Mouse (Mus musculus) intestine, embryonic 15.5 days (tissue): ENCODE data around the gene Dnajb8. TPM values are rescaled to one million over a fixed set of nuclear protein-coding genes. Genes with fewer than 3 reads are reported as not detected.

Experiments
- ATAC-seq: fragments of 200-750 bp; cut with Nextera tagmentation; 2 replicates; pipeline ENCODE4 v1.8.0; 2017; ENCODE audit warnings: moderate TSS enrichment, moderate library complexity
- H3K27ac ChIP-seq: fragments of 300-500 bp; sonication (generic); 2 replicates; pipeline ENCODE4 v1.5.1; 2015; ENCODE audit warnings: mild to moderate bottlenecking, inconsistent platforms
- H3K27me3 ChIP-seq: fragments of 300-500 bp; sonication (generic); replicated peaks from 2 replicates; pipeline ENCODE4 v1.6.1; 2015; ENCODE audit warnings: inconsistent platforms
- H3K36me3 ChIP-seq: fragments of 300-500 bp; sonication (generic); 2 replicates; pipeline ENCODE4 v1.6.1; 2015; ENCODE audit warnings: inconsistent platforms
- H3K4me1 ChIP-seq: fragments of 300-500 bp; sonication (generic); replicated peaks from 2 replicates; pipeline ENCODE4 v1.6.1; 2015; ENCODE audit warnings: inconsistent platforms
- H3K4me2 ChIP-seq: fragments of 300-500 bp; sonication (generic); replicated peaks from 2 replicates; pipeline ENCODE4 v1.6.1; 2015; ENCODE audit warnings: mild to moderate bottlenecking, inconsistent platforms
- H3K4me3 ChIP-seq: fragments of 300-500 bp; sonication (generic); replicated peaks from 2 replicates; pipeline ENCODE4 v1.5.1; 2015; ENCODE audit warnings: inconsistent platforms
- H3K9ac ChIP-seq: fragments of 300-500 bp; sonication (generic); 2 replicates; pipeline ENCODE4 v1.6.1; 2015; ENCODE audit warnings: inconsistent platforms
- H3K9me3 ChIP-seq: fragments of 300-500 bp; sonication (generic); 2 replicates; pipeline ENCODE4 v1.6.1; 2016; ENCODE audit warnings: inconsistent platforms
- WGBS: fragments of 180-500 bp; shearing (Covaris S2); methylation state at CpG from one replicate; pipeline ENCODE4 v1.1.7; 2015; 5-methylcytosine and 5-hydroxymethylcytosine counted together
- polyA plus RNA-seq: library from polyadenylated mRNA; unstranded; fragments of >200 nt; fragmentation: Nextera tagmentation; extraction: Ambion mirVana; gene quantifications from 2 replicates; pipeline ENCODE4 v1.2.1, GENCODE M21; 2015

Dnajb8 gene
- polyA plus RNA-seq, 1 experiment from 2014 or later, result not detected

GRCm38 (mm10) chr6:88194053-88194977 is 27.8 kb upstream of the Dnajb8 start:
- no peaks in the 10 kb centered on the region for H3K9me3 ChIP-seq
- peaks cover 50% of the 10 kb centered on the region for H3K4me1 ChIP-seq
- H3K27me3 ChIP-seq, result peaks cover 100% of the 10 kb centered on the region
- H3K27ac ChIP-seq, result no peak overlapping the region
- H3K4me3 ChIP-seq, result peak overlapping the region; percentile 36
- H3K9ac ChIP-seq, result peak overlapping the region; percentile 31; the same call in 1 of the 2 replicates
- peak overlapping the region; percentile 77 for H3K4me2 ChIP-seq
- H3K36me3 ChIP-seq, result no peaks in the 10 kb centered on the region
- WGBS, result 2% methylated on average over 58 of the region's 58 CpGs
- no peak for ATAC-seq

- Histone ChIP-seq H3K9ac (no peak overlapping the region), H3K4me2 (no peak overlapping the region), H3K27me3 (peaks cover 100% of the 10 kb centered on the region), H3K4me3 (no peak overlapping the region), H3K9me3 (no peaks in the 10 kb centered on the region), H3K27ac (no peak overlapping the region), H3K4me1 (peaks cover 51% of the 10 kb centered on the region), H3K36me3 (no peaks in the 10 kb centered on the region)
- 12% methylated on average over 7 of the region's 7 CpGs for WGBS
- no peak for ATAC-seq
These were observed 27.1 kb upstream of the Dnajb8 start for GRCm38 (mm10) chr6:88194978-88195325.

GRCm38 (mm10) chr6:88196054-88196732 is 25.9 kb upstream of the Dnajb8 start:
- H3K27ac ChIP-seq, result no peak overlapping the region
- no peaks in the 10 kb centered on the region for H3K9me3 ChIP-seq
- peaks cover 41% of the 10 kb centered on the region for H3K4me1 ChIP-seq
- H3K36me3 ChIP-seq, result no peaks in the 10 kb centered on the region
- peak overlapping the region; percentile 14; the same call in 1 of the 2 replicates for H3K9ac ChIP-seq
- WGBS, result 5% methylated on average over 33 of the region's 33 CpGs
- no peak for ATAC-seq
- H3K4me3 ChIP-seq, result peak overlapping the region; percentile 41
- peak overlapping the region; percentile 80 for H3K4me2 ChIP-seq
- H3K27me3 ChIP-seq, result peaks cover 100% of the 10 kb centered on the region

DNA sequence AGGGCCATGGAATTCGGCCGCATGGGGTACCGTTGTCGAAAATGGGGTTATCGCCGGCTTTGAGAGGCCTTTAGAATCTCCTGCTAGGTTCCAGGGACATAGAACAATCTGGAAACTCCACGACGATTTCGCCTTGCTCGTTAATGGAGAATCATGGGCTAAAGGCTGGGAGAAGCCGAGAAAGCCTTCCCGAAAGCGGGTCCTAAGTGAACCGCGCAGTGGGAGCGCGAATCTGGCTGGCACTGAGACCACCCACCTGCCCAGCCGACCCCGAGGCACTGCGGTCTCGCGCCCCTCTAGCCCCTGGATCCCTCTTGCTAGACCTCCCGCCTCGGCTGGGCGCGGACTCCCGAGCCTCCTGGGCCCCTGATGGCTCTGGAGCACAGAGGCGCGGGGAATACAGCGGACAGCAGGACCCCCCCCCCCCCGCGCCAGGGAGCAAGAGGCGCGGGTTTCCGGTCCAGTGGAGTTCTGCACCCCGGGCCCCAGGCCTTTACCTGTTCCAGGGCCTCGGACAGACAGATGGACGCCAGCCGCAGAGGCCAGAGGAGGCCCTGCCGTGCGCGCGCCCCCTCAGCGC is 25.2 kb upstream of the Dnajb8 start:
- no peaks in the 10 kb centered on the region for H3K9me3 ChIP-seq
- H3K4me3 ChIP-seq, result peak overlapping the region; percentile 41
- no peak overlapping the region for H3K27ac ChIP-seq
- no peaks in the 10 kb centered on the region for H3K36me3 ChIP-seq
- H3K27me3 ChIP-seq, result peaks cover 100% of the 10 kb centered on the region
- no peak for ATAC-seq
- peak overlapping the region; percentile 80 for H3K4me2 ChIP-seq
- H3K9ac ChIP-seq, result peak overlapping the region; percentile 28; the same call in 1 of the 2 replicates
- peaks cover 41% of the 10 kb centered on the region for H3K4me1 ChIP-seq
- under 1% methylated on average over 42 of the region's 44 CpGs for WGBS

GRCm38 (mm10) chr6:88197313-88198069 is 24.6 kb upstream of the Dnajb8 start:
- no peaks in the 10 kb centered on the region for H3K9me3 ChIP-seq
- H3K36me3 ChIP-seq, result no peaks in the 10 kb centered on the region
- H3K27me3 ChIP-seq, result peaks cover 100% of the 10 kb centered on the region
- ATAC-seq, result no peak
- peaks cover 41% of the 10 kb centered on the region for H3K4me1 ChIP-seq
- H3K9ac ChIP-seq, result peak overlapping the region; percentile 28
- peak overlapping the region; percentile 41 for H3K4me3 ChIP-seq
- H3K4me2 ChIP-seq, result peak overlapping the region; percentile 80
- H3K27ac ChIP-seq, result no peak overlapping the region
- WGBS, result 1% methylated on average over 39 of the region's 39 CpGs

- Histone ChIP-seq H3K9me3 (no peaks in the 10 kb centered on the region), H3K27me3 (peaks cover 97% of the 10 kb centered on the region), H3K9ac (peak overlapping the region; percentile 14; the same call in 1 of the 2 replicates), H3K4me1 (peaks cover 41% of the 10 kb centered on the region), H3K27ac (no peak overlapping the region), H3K4me2 (peak overlapping the region; percentile 80), H3K36me3 (no peaks in the 10 kb centered on the region), H3K4me3 (peak overlapping the region; percentile 41)
- WGBS, result under 1% methylated on average over 59 of the region's 62 CpGs
- peak; percentile 76 for ATAC-seq
These were observed 23.8 kb upstream of the Dnajb8 start for GRCm38 (mm10) chr6:88198070-88198940.

- Histone ChIP-seq H3K4me2 (peak overlapping the region; percentile 80), H3K4me1 (peaks cover 32% of the 10 kb centered on the region), H3K27ac (no peak overlapping the region), H3K4me3 (peak overlapping the region; percentile 41), H3K9me3 (no peaks in the 10 kb centered on the region), H3K36me3 (no peaks in the 10 kb centered on the region), H3K27me3 (peaks cover 97% of the 10 kb centered on the region), H3K9ac (0 out of 2 replicates have a peak overlapping the region, but pooled peaks have one; percentile 14)
- under 1% methylated on average over 39 of the region's 39 CpGs for WGBS
- ATAC-seq, result no peak
These were observed 22.9 kb upstream of the Dnajb8 start for GRCm38 (mm10) chr6:88199001-88199717.

DNA sequence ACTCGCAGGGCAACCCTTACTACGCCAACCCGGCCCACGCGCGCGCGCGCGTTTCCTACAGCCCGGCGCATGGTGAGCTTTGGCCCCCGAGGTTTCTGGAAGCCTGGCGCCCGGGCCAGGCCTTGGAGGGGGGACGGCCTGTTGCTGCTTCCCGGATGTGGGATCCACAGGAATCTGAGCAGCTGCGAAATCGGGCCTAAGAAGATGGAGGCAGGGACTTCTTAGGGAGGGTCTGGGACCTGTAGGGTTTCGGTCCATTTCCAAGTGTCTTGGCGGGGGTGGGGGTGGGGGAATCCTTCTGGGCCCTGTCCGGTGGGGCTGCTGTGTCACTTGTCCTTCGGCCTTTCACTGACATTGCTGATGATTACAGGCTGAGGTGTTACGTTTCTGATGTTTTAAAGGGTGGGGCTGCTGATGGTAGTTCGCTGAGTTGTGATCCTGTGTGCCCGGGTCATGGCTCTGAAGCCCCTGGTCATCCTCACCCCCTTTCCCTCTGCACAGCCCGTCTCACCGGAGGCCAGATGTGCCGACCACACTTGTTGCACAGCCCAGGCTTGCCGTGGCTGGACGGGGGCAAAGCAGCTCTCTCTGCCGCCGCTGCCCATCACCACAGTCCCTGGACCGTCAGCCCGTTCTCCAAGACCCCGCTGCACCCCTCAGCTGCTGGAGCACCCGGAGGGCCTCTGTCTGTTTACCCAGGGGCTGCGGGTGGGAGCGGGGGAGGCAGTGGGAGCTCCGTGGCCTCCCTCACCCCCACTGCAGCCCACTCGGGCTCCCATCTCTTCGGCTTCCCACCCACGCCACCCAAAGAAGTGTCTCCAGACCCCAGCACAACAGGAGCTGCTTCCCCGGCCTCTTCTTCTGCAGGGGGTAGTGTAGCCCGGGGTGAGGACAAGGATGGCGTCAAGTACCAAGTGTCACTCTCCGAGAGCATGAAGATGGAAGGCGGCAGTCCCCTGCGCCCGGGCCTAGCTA is 22.1 kb upstream of the Dnajb8 start:
- H3K9me3 ChIP-seq, result no peaks in the 10 kb centered on the region
- peak overlapping the region; percentile 41 for H3K4me3 ChIP-seq
- H3K9ac ChIP-seq, result no peak overlapping the region
- WGBS, result 5% methylated on average over 50 of the region's 50 CpGs
- peak overlapping the region; percentile 80 for H3K4me2 ChIP-seq
- H3K27me3 ChIP-seq, result peaks cover 97% of the 10 kb centered on the region
- no peak overlapping the region for H3K27ac ChIP-seq
- peaks cover 31% of the 10 kb centered on the region for H3K4me1 ChIP-seq
- H3K36me3 ChIP-seq, result no peaks in the 10 kb centered on the region
- no peak for ATAC-seq

DNA sequence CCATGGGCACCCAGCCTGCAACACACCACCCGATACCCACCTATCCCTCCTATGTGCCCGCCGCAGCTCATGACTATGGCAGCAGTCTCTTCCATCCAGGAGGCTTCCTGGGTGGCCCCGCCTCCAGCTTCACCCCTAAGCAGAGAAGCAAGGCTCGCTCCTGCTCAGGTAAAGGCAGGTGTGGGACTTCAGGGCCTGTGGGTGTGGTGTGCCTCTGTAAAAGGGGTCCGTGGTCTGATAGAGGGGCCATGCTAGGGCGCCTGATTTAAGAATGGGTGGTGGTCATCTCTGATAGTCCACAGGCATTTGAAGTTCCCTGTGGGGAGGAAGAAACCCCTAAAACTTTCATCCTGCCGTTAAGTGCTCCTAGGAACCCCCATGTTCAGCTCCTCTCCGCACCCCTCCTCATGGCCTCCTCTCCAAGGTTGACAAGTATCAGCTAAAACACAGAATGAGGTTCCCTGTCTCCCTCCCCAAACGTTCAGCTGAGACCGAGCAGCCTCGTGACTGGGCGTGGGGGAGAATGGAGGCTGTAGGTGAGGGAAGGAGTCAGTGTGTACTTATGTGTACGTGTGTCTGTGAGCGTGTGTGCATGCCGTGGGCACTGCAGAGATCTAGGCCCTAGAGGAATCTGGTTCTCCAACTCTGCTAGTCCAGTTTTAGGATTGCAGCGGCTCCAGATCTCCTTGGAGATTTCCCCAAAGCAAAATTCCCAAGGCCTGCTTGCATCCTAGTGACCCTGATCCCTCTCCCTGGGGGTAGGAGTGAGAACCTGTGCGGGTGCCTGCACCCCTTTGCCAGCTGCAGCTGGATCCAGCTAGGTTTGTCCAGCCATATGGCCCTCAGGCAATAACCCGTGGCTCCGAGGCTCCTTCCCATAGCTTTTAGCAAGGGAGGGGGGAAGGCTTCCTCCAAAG is 21.1 kb upstream of the Dnajb8 start:
- WGBS, result 22% methylated on average over 20 of the region's 20 CpGs

More for the DNA sequence above, 21.1 kb upstream of the Dnajb8 start:
- ATAC-seq, result no peak
- H3K27ac ChIP-seq, result no peak overlapping the region
- H3K9ac ChIP-seq, result no peak overlapping the region
- peaks cover 34% of the 10 kb centered on the region for H3K4me1 ChIP-seq
- H3K4me3 ChIP-seq, result no peak overlapping the region; the same call in 1 of the 2 replicates
- peaks cover 95% of the 10 kb centered on the region for H3K27me3 ChIP-seq
- H3K4me2 ChIP-seq, result 0 out of 2 replicates have a peak overlapping the region, but pooled peaks have one; percentile 80
- H3K36me3 ChIP-seq, result no peaks in the 10 kb centered on the region
- H3K9me3 ChIP-seq, result no peaks in the 10 kb centered on the region
